Mouse (Mus musculus) intestine, postnatal 0 days (tissue): ENCODE data around the gene Slc26a9. TPM values are rescaled to one million over a fixed set of nuclear protein-coding genes. Genes with fewer than 3 reads are reported as not detected.

Source experiments
- ATAC-seq: fragments of 200-750 bp; cut with Nextera tagmentation; 2 replicates; pipeline ENCODE4 v1.8.0; 2017; ENCODE audit warnings: mild to moderate bottlenecking, moderate TSS enrichment, moderate library complexity
- H3K27ac ChIP-seq: fragments of 300-500 bp; sonication (generic); 2 replicates; pipeline ENCODE4 v1.5.1; 2014; ENCODE audit warnings: mild to moderate bottlenecking, low read depth, low read length, moderate library complexity
- H3K27me3 ChIP-seq: fragments of 300-500 bp; sonication (generic); replicated peaks from 2 replicates; pipeline ENCODE4 v1.6.1; 2014; ENCODE audit warnings: low read length, mixed read lengths; ENCODE audit not compliant: control insufficient read depth, insufficient read depth
- H3K36me3 ChIP-seq: fragments of 300-500 bp; sonication (generic); 2 replicates; pipeline ENCODE4 v1.6.1; 2014; ENCODE audit warnings: mild to moderate bottlenecking, moderate library complexity; ENCODE audit not compliant: control insufficient read depth, insufficient read depth
- H3K4me1 ChIP-seq: fragments of 300-500 bp; sonication (generic); replicated peaks from 2 replicates; pipeline ENCODE4 v1.6.1; 2014; ENCODE audit warnings: antibody characterized with exemption, low read length, mixed read lengths; ENCODE audit not compliant: control insufficient read depth, insufficient read depth
- H3K4me2 ChIP-seq: fragments of 300-500 bp; sonication (generic); replicated peaks from 2 replicates; pipeline ENCODE4 v1.6.1; 2014; ENCODE audit warnings: low read depth, mild to moderate bottlenecking, moderate library complexity
- H3K4me3 ChIP-seq: fragments of 300-500 bp; sonication (generic); 2 replicates; pipeline ENCODE4 v1.5.1; 2014; ENCODE audit warnings: low read depth, low read length
- H3K9ac ChIP-seq: fragments of 300-500 bp; sonication (generic); 2 replicates; pipeline ENCODE4 v1.6.1; 2014; ENCODE audit warnings: mild to moderate bottlenecking, low read depth, low read length
- H3K9me3 ChIP-seq: fragments of 300-500 bp; sonication (generic); 2 replicates; pipeline ENCODE4 v1.6.1; 2016; ENCODE audit warnings: mixed run types; ENCODE audit not compliant: control insufficient read depth
- CTCF ChIP-seq: sonication (generic); IDR thresholded peaks from 2 replicates; pipeline ENCODE4 v1.5.1; 2016; ENCODE audit warnings: low read depth, mild to moderate bottlenecking, control low read depth, antibody characterized with exemption, moderate library complexity
- WGBS: fragments of 180-500 bp; shearing (Covaris S2); extraction: QIAGEN DNeasy Blood & Tissue Kit; methylation state at CpG from one replicate; pipeline ENCODE4 v1.1.7; 2014; 5-methylcytosine and 5-hydroxymethylcytosine counted together
- polyA plus RNA-seq: library from polyadenylated mRNA; unstranded; fragments of >200 nt; fragmentation: Nextera tagmentation; extraction: Ambion mirVana; gene quantifications from 2 replicates; pipeline ENCODE4 v1.2.1, GENCODE M21; 2015

Slc26a9 gene
- polyA plus RNA-seq, 1 experiment from 2014 or later, result 0.03 TPM

DNA sequence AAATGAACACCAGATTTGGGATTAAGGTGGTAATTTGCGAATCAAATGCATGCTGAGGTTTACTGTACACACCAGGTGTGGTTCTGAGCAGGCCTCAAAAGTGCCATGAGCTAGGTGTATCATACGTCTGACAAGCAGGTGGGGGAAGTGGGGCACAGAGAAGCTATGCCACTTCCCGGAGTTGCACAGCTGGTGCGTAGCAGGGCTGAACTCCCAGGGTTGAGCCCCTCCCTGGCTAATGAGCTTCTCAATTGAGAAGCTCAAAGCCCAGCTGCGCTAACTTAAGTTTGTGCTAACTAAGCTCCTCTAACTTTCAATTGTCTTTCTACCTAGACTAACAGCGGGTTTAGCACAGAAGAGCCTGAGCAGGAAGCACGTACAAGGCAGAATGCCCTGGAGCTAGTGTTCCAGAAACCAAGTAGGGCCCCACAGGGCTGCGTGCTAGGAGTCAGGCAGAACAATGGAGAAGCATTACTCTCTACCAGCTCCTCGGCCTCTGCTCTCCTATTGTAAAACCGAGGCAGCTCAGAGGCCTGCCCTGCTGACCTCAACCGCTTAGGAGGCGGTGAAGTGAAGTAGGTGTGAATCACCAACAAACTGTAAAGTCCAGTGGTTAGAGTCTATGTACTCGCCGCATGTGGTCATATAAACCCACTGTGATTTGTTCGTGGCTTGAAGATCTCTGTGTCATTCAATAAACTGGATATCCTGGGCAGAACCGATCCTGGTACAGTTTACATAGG is 24.7 kb upstream of the Slc26a9 start:
- Histone ChIP-seq H3K4me3 (no peak overlapping the region), H3K9ac (no peak overlapping the region), H3K9me3 (no peaks in the 10 kb centered on the region), H3K36me3 (no peaks in the 10 kb centered on the region), H3K4me2 (no peak overlapping the region), H3K4me1 (no peaks in the 10 kb centered on the region), H3K27ac (no peak overlapping the region), H3K27me3 (no peaks in the 10 kb centered on the region)
- 69% methylated on average over 16 of the region's 16 CpGs for WGBS
- TF ChIP-seq CTCF, result no peak
- no peak for ATAC-seq

DNA sequence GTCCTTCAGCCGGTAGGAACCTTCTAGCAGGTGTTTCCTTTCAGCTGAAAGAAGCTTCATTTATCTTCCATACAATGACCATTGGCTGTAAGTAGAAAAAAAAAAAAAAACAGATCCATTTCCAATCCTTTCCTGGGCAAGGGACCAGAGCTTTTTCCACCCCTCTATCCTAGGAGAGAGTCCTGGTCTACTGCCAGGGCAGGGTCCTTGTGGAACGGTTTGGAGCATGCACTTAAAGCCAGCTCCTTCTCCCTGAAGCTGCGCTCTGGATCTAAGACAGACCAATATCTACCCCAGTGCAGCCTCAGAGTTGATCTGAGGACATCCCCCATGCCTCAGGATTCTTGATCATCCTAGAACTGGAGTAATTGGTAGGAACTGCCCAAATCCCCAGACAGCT is 21.8 kb upstream of the Slc26a9 start:
- H3K4me3 ChIP-seq, result no peak overlapping the region
- H3K36me3 ChIP-seq, result no peaks in the 10 kb centered on the region
- 76% methylated on average over 3 of the region's 3 CpGs for WGBS
- H3K27me3 ChIP-seq, result no peaks in the 10 kb centered on the region
- H3K27ac ChIP-seq, result no peak overlapping the region
- no peaks in the 10 kb centered on the region for H3K9me3 ChIP-seq
- no peak overlapping the region for H3K9ac ChIP-seq
- H3K4me1 ChIP-seq, result no peaks in the 10 kb centered on the region
- ATAC-seq, result no peak
- H3K4me2 ChIP-seq, result no peak overlapping the region
- TF ChIP-seq CTCF, result no peak

DNA sequence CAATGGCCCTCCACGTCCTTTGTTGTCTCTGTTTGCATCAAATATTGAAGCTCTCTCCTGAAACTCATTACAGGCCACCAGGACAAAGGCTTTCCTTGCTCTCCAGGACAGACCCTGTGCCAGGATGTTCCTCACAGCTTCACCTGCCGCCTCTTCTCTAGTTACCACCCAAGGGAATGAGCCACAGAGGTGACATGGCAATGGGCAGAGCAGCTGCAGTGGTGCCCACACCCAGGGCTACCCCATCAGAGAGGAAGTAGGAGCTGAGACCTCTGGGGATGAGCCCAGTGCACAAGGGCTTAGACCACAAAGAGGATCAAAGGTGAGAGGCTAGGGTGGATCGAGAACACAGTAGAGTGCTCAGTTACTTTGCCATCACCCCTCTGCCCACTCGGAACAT is 20.3 kb upstream of the Slc26a9 start:
- WGBS, result 79% methylated on average over 4 of the region's 4 CpGs
- H3K9ac ChIP-seq, result no peak overlapping the region
- no peak for ATAC-seq

DNA sequence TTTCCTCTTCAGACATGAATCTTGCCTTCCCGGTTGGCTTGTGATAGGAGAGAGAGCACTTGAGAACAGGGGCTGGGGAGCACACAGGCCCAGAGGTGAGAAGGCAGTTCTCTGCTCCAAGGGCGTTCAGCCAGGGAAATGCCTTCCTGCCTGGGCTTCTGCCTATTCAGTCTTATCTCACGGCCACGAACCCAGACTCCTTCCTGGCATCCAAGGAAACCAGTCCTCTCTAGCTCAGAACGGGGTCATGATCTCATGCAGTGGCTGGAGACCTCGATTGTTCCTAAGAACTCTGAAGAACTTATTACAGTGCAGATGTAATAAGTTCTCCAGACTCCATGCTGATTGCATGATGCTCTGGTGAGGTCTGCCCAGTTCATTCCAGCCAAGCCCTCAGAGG is 17.2 kb upstream of the Slc26a9 start:
- Histone ChIP-seq H3K27ac (no peak overlapping the region), H3K9ac (no peak overlapping the region), H3K9me3 (no peaks in the 10 kb centered on the region), H3K27me3 (no peaks in the 10 kb centered on the region), H3K4me2 (no peak overlapping the region), H3K4me1 (no peaks in the 10 kb centered on the region), H3K36me3 (no peaks in the 10 kb centered on the region), H3K4me3 (no peak overlapping the region)
- ATAC-seq, result no peak
- WGBS, result 53% methylated on average over 6 of the region's 6 CpGs
- no peak for TF ChIP-seq CTCF

More for the DNA sequence above, 20.3 kb upstream of the Slc26a9 start:
- Histone ChIP-seq H3K36me3 (no peaks in the 10 kb centered on the region), H3K27ac (no peak overlapping the region), H3K4me1 (no peaks in the 10 kb centered on the region), H3K4me3 (no peak overlapping the region), H3K4me2 (no peak overlapping the region), H3K9me3 (no peaks in the 10 kb centered on the region), H3K27me3 (no peaks in the 10 kb centered on the region)
- no peak for TF ChIP-seq CTCF

GRCm38 (mm10) chr1:131730639-131731437 is 13.0 kb upstream of the Slc26a9 start:
- H3K27me3 ChIP-seq, result no peaks in the 10 kb centered on the region
- TF ChIP-seq CTCF, result no peak
- H3K36me3 ChIP-seq, result no peaks in the 10 kb centered on the region
- H3K4me1 ChIP-seq, result no peaks in the 10 kb centered on the region
- 58% methylated on average over 12 of the region's 12 CpGs for WGBS
- H3K9me3 ChIP-seq, result no peaks in the 10 kb centered on the region
- no peak overlapping the region for H3K4me3 ChIP-seq
- no peak overlapping the region for H3K9ac ChIP-seq
- ATAC-seq, result no peak
- H3K27ac ChIP-seq, result no peak overlapping the region
- H3K4me2 ChIP-seq, result no peak overlapping the region

GRCm38 (mm10) chr1:131733474-131734180 is 10.2 kb upstream of the Slc26a9 start:
- TF ChIP-seq CTCF, result no peak
- 66% methylated on average over 13 of the region's 13 CpGs for WGBS
- H3K36me3 ChIP-seq, result no peaks in the 10 kb centered on the region
- no peaks in the 10 kb centered on the region for H3K9me3 ChIP-seq
- H3K27me3 ChIP-seq, result no peaks in the 10 kb centered on the region
- no peak overlapping the region for H3K4me3 ChIP-seq
- H3K9ac ChIP-seq, result no peak overlapping the region
- no peak overlapping the region for H3K4me2 ChIP-seq
- ATAC-seq, result no peak
- H3K27ac ChIP-seq, result no peak overlapping the region
- 0 out of 2 replicates have a peak, but pooled peaks cover 3% of the 10 kb centered on the region for H3K4me1 ChIP-seq
